Comparison of ENCODE assay signal across 22 mouse cellular contexts in genomic region chr4:95601776-95602175, GRCm38 (mm10). TPM values are rescaled to one million over a fixed set of nuclear protein-coding genes. Genes with fewer than 3 reads are reported as not detected.
DNase-seq lines count a peak whose midpoint lies in the region; ATAC-seq lines count a peak whose summit lies in the region.
"Had no signal": no experiment of that assay in that cellular context is flagged by ENCODE, and none has a peak within 500 bp of the region (broad histone marks: within the 10 kb centered on the region; RNA-seq: fewer than 3 reads in every experiment).

No protein-coding gene starts in this region.

- no peaks in the 10 kb centered on the region for H3K9me3 ChIP-seq in limb, embryonic 11.5 days (ENCODE audit: control insufficient read depth, low read length)
- no peaks in the 10 kb centered on the region for H3K9me3 ChIP-seq in midbrain, embryonic 15.5 days
- H3K9me3 ChIP-seq: embryonic facial prominence, embryonic 10.5 days; embryonic facial prominence, embryonic 12.5 days; forebrain, embryonic 13.5 days; forebrain, embryonic 15.5 days had no signal

- no peaks in the 10 kb centered on the region for H3K4me1 ChIP-seq in limb, embryonic 11.5 days (ENCODE audit: control insufficient read depth, insufficient read depth, low read length)
- H3K4me1 ChIP-seq in midbrain, embryonic 15.5 days = no peaks in the 10 kb centered on the region
- H3K4me1 ChIP-seq: embryonic facial prominence, embryonic 10.5 days; embryonic facial prominence, embryonic 12.5 days; forebrain, embryonic 13.5 days; forebrain, embryonic 15.5 days had no signal

- DNase-seq in embryo, embryonic 10.5 days (ENCODE audit: low spot score) = peak; percentile 34
- peak; percentile 29 for DNase-seq in embryo, embryonic 11 days
- peak; percentile 59 for DNase-seq in forelimb bud, embryonic 11.5 days (ENCODE audit: low read depth, low spot score)
- peak; percentile 39 for DNase-seq in limb, embryonic 11.5 days (ENCODE audit: low spot score)
- no peak for DNase-seq in urinary bladder, postnatal 4 days (ENCODE audit: low spot score in 2 of 2)
- no peak for DNase-seq in thymus, adult 18-20 months
- DNase-seq: adrenal gland, adult 2 months; adrenal gland, postnatal 10 days; adrenal gland, postnatal 25 days; cerebellum, adult 11 months; cerebellum, adult 18-20 months; cerebellum, adult 8-10 months; cerebellum, adult 9-11 months; cerebellum, postnatal 14 days; cerebellum, postnatal 36 days; forebrain, postnatal 0 days had no signal

- no peaks in the 10 kb centered on the region for H3K27me3 ChIP-seq in limb, embryonic 11.5 days (ENCODE audit: control insufficient read depth, insufficient read depth, low read length)
- H3K27me3 ChIP-seq in midbrain, embryonic 15.5 days (replicated peaks) = no peaks in the 10 kb centered on the region
- H3K27me3 ChIP-seq: embryonic facial prominence, embryonic 12.5 days; forebrain, embryonic 13.5 days; forebrain, embryonic 15.5 days had no signal

- H3K4me2 ChIP-seq in limb, embryonic 11.5 days (ENCODE audit: low read depth, severe bottlenecking) = no peak overlapping the region
- H3K4me2 ChIP-seq in midbrain, embryonic 15.5 days = no peak overlapping the region
- H3K4me2 ChIP-seq: embryonic facial prominence, embryonic 12.5 days; forebrain, embryonic 13.5 days; forebrain, embryonic 15.5 days had no signal

- H3K27ac ChIP-seq in limb, embryonic 11.5 days (replicated peaks; ENCODE audit: low read depth, low read length) = no peak overlapping the region
- H3K27ac ChIP-seq in midbrain, embryonic 15.5 days = no peak overlapping the region
- H3K27ac ChIP-seq: embryonic facial prominence, embryonic 10.5 days; embryonic facial prominence, embryonic 12.5 days; forebrain, embryonic 13.5 days; forebrain, embryonic 15.5 days had no signal

- 0 out of 2 replicates have a peak, but pooled peaks have one; percentile 21 for ATAC-seq in limb, embryonic 11.5 days (ENCODE audit: insufficient number of reproducible peaks, low FRiP score, low TSS enrichment, low read depth)
- no peak for ATAC-seq in frontal cortex, adult (ENCODE audit: low TSS enrichment)
- ATAC-seq in midbrain, embryonic 15.5 days (replicated peaks) = no peak
- ATAC-seq: forebrain, embryonic 13.5 days; forebrain, embryonic 15.5 days; forebrain, postnatal 0 days had no signal

- H3K36me3 ChIP-seq in limb, embryonic 11.5 days (ENCODE audit: control insufficient read depth, insufficient read depth, low read length) = no peaks in the 10 kb centered on the region
- no peaks in the 10 kb centered on the region for H3K36me3 ChIP-seq in midbrain, embryonic 15.5 days (replicated peaks)
- H3K36me3 ChIP-seq: embryonic facial prominence, embryonic 10.5 days; embryonic facial prominence, embryonic 12.5 days; forebrain, embryonic 15.5 days had no signal

- H3K4me3 ChIP-seq in limb, embryonic 11.5 days (ENCODE audit: low read depth, low read length) = no peak overlapping the region
- no peak overlapping the region for H3K4me3 ChIP-seq in midbrain, embryonic 15.5 days
- H3K4me3 ChIP-seq: embryonic facial prominence, embryonic 10.5 days; embryonic facial prominence, embryonic 12.5 days; forebrain, embryonic 13.5 days; forebrain, embryonic 15.5 days had no signal

- 21% methylated on average over 4 of the region's 4 CpGs for WGBS in limb, embryonic 11.5 days
- WGBS in midbrain, embryonic 15.5 days = 91% methylated on average over 4 of the region's 4 CpGs

- no peak overlapping the region for H3K9ac ChIP-seq in limb, embryonic 11.5 days (ENCODE audit: low read length)
- no peak overlapping the region for H3K9ac ChIP-seq in midbrain, embryonic 15.5 days
- H3K9ac ChIP-seq: embryonic facial prominence, embryonic 12.5 days; forebrain, embryonic 13.5 days; forebrain, embryonic 15.5 days; forebrain, postnatal 0 days had no signal

RNA-seq across cellular contexts. Expression of gene Fggy, which starts 44.5 kb away (rescaled TPM):
- 8.4 and 9.8 TPM in 2 replicates for polyA plus RNA-seq in limb, embryonic 11.5 days (2014; fragmentation: Nextera tagmentation; extraction: Ambion mirVana)
- 7.4 and 7.8 TPM in 2 replicates for polyA plus RNA-seq in midbrain, embryonic 15.5 days (2015; fragmentation: Nextera tagmentation; extraction: Ambion mirVana)

Comparison
In these comparisons a context has a peak if more than half of its experiments do, and no peak if none do; other contexts are left out.
1. DNase-seq: peak in embryo, embryonic 10.5 days (single experiment), embryo, embryonic 11 days (single experiment), forelimb bud, embryonic 11.5 days (single experiment) and limb, embryonic 11.5 days (single experiment); none in urinary bladder, postnatal 4 days (0 of 2) and thymus, adult 18-20 months (0 of 2).